Mouse (Mus musculus): Measurements from ENCODE around the gene Tm9sf4. TPM values are rescaled to one million over a fixed set of nuclear protein-coding genes. Genes with fewer than 3 reads are reported as not detected.

The Tm9sf4 gene
- polyA plus RNA-seq, 1 experiment from 2014 or later, result 65.4 TPM

- Histone ChIP-seq H3K4me2 (peak overlapping the region; percentile 90), H3K9me3 (ENCODE audit: control insufficient read depth, low read length) (no peaks in the 10 kb centered on the region), H3K4me1 (replicated peaks; ENCODE audit: control insufficient read depth, insufficient read depth, low read length) (peaks cover 33% of the 10 kb centered on the region), H3K9ac (ENCODE audit: low read depth, low read length) (peak overlapping the region; percentile 97), H3K4me3 (ENCODE audit: low read depth, low read length) (peak overlapping the region; percentile 90), H3K36me3 (ENCODE audit: control insufficient read depth, insufficient read depth, low read length) (peaks cover 12% of the 10 kb centered on the region), H3K27me3 (replicated peaks; ENCODE audit: control insufficient read depth, insufficient read depth, low read length) (no peaks in the 10 kb centered on the region), H3K27ac (ENCODE audit: low read depth, low read length) (peak overlapping the region; percentile 99)
- ATAC-seq (replicated peaks; ENCODE audit: low FRiP score) (peak; percentile 82), DNase-seq (ENCODE audit: low spot score) (peak; percentile 83)
- WGBS, result under 1% methylated on average over 29 of the region's 33 CpGs
Observed at GRCm38 (mm10) chr2:153240701-153241235, 79.7 kb downstream of the Tm9sf4 start.

GRCm38 (mm10) chr2:153241250-153242014 lies 80.3 kb downstream of the Tm9sf4 start, which contains the start of the genes Plagl2 and Pofut1:
Plagl2 (minus strand) TSS chr2:153241426.
Pofut1 (plus strand) TSS chr2:153241533.
- Histone ChIP-seq H3K9ac (ENCODE audit: low read depth, low read length) (peak within 1 kb of the TSS; percentile 97), H3K4me2 (peak within 1 kb of the TSS; percentile 90), H3K4me1 (replicated peaks; ENCODE audit: control insufficient read depth, insufficient read depth, low read length) (peaks cover 33% of the 10 kb centered on the region), H3K27ac (ENCODE audit: low read depth, low read length) (peak within 1 kb of the TSS; percentile 99), H3K36me3 (ENCODE audit: control insufficient read depth, insufficient read depth, low read length) (peaks cover 12% of the 10 kb centered on the region), H3K4me3 (ENCODE audit: low read depth, low read length) (peak within 1 kb of the TSS; percentile 90), H3K9me3 (ENCODE audit: control insufficient read depth, low read length) (no peaks in the 10 kb centered on the region), H3K27me3 (replicated peaks; ENCODE audit: control insufficient read depth, insufficient read depth, low read length) (no peaks in the 10 kb centered on the region)
- ATAC-seq (replicated peaks; ENCODE audit: low FRiP score) (peak; percentile 94), DNase-seq (ENCODE audit: low spot score) (peak; percentile 89)
- under 1% methylated on average over 61 of the region's 72 CpGs for WGBS

- Histone ChIP-seq H3K9ac (ENCODE audit: low read depth, low read length) (peak overlapping the region; percentile 97), H3K4me3 (ENCODE audit: low read depth, low read length) (peak overlapping the region; percentile 90), H3K27ac (ENCODE audit: low read depth, low read length) (no peak overlapping the region), H3K27me3 (replicated peaks; ENCODE audit: control insufficient read depth, insufficient read depth, low read length) (no peaks in the 10 kb centered on the region), H3K4me1 (replicated peaks; ENCODE audit: control insufficient read depth, insufficient read depth, low read length) (peaks cover 33% of the 10 kb centered on the region), H3K4me2 (peak overlapping the region; percentile 90), H3K36me3 (ENCODE audit: control insufficient read depth, insufficient read depth, low read length) (peaks cover 12% of the 10 kb centered on the region), H3K9me3 (ENCODE audit: control insufficient read depth, low read length) (no peaks in the 10 kb centered on the region)
- DNase-seq (ENCODE audit: low spot score) (no peak), ATAC-seq (replicated peaks; ENCODE audit: low FRiP score) (no peak)
- 61% methylated on average over 6 of the region's 6 CpGs for WGBS
Observed at GRCm38 (mm10) chr2:153242156-153242555, 81.1 kb downstream of the Tm9sf4 start.

GRCm38 (mm10) chr2:153249751-153250150 lies 88.6 kb downstream of the Tm9sf4 start:
- Histone ChIP-seq H3K9ac (ENCODE audit: low read depth, low read length) (no peak overlapping the region), H3K4me2 (no peak overlapping the region), H3K27me3 (replicated peaks; ENCODE audit: control insufficient read depth, insufficient read depth, low read length) (no peaks in the 10 kb centered on the region), H3K27ac (ENCODE audit: low read depth, low read length) (no peak overlapping the region), H3K4me3 (ENCODE audit: low read depth, low read length) (no peak overlapping the region), H3K9me3 (ENCODE audit: control insufficient read depth, low read length) (no peaks in the 10 kb centered on the region), H3K36me3 (ENCODE audit: control insufficient read depth, insufficient read depth, low read length) (peaks cover 25% of the 10 kb centered on the region; the same call in 1 of the 2 replicates), H3K4me1 (replicated peaks; ENCODE audit: control insufficient read depth, insufficient read depth, low read length) (no peaks in the 10 kb centered on the region)
- ATAC-seq (replicated peaks; ENCODE audit: low FRiP score) (no peak), DNase-seq (ENCODE audit: low spot score) (no peak)
- WGBS, result 81% methylated on average over 5 of the region's 5 CpGs

GRCm38 (mm10) chr2:153256604-153257003 lies 95.5 kb downstream of the Tm9sf4 start:
- no peak for ATAC-seq (replicated peaks; ENCODE audit: low FRiP score)
- Histone ChIP-seq H3K9ac (ENCODE audit: low read depth, low read length) (no peak overlapping the region), H3K36me3 (ENCODE audit: control insufficient read depth, insufficient read depth, low read length) (peaks cover 12% of the 10 kb centered on the region), H3K4me3 (ENCODE audit: low read depth, low read length) (no peak overlapping the region), H3K4me2 (no peak overlapping the region), H3K27ac (ENCODE audit: low read depth, low read length) (no peak overlapping the region), H3K9me3 (ENCODE audit: control insufficient read depth, low read length) (no peaks in the 10 kb centered on the region), H3K4me1 (replicated peaks; ENCODE audit: control insufficient read depth, insufficient read depth, low read length) (peaks cover 25% of the 10 kb centered on the region), H3K27me3 (replicated peaks; ENCODE audit: control insufficient read depth, insufficient read depth, low read length) (no peaks in the 10 kb centered on the region)
- no peak for DNase-seq (ENCODE audit: low spot score)
- 88% methylated on average over 2 of the region's 2 CpGs for WGBS

GRCm38 (mm10) chr2:153259030-153259863 lies 98.1 kb downstream of the Tm9sf4 start:
- peaks cover 25% of the 10 kb centered on the region for H3K4me1 ChIP-seq (replicated peaks; ENCODE audit: control insufficient read depth, insufficient read depth, low read length)
- no peak for ATAC-seq (replicated peaks; ENCODE audit: low FRiP score)
- no peak for DNase-seq (ENCODE audit: low spot score)
- H3K4me3 ChIP-seq (ENCODE audit: low read depth, low read length), result no peak overlapping the region
- no peaks in the 10 kb centered on the region for H3K27me3 ChIP-seq (replicated peaks; ENCODE audit: control insufficient read depth, insufficient read depth, low read length)
- peaks cover 19% of the 10 kb centered on the region for H3K36me3 ChIP-seq (ENCODE audit: control insufficient read depth, insufficient read depth, low read length)
- H3K27ac ChIP-seq (ENCODE audit: low read depth, low read length), result peak overlapping the region; percentile 88
- H3K4me2 ChIP-seq, result peak overlapping the region; percentile 53
- H3K9me3 ChIP-seq (ENCODE audit: control insufficient read depth, low read length), result no peaks in the 10 kb centered on the region
- WGBS, result 49% methylated on average over 12 of the region's 12 CpGs
- peak overlapping the region; percentile 30; the same call in 1 of the 2 replicates for H3K9ac ChIP-seq (ENCODE audit: low read depth, low read length)

Other genes with a start within 250 kb of the Tm9sf4 start
- gene Mylk2, start 250.0 kb upstream of the Tm9sf4 start, polyA plus RNA-seq (2014; fragmentation: Nextera tagmentation; extraction: Ambion mirVana), result not detected in 2 replicates
- 0.21 and 0.36 TPM in 2 replicates for gene Foxs1, start 228.1 kb upstream of the Tm9sf4 start, polyA plus RNA-seq (2014; fragmentation: Nextera tagmentation; extraction: Ambion mirVana)
- not detected in 2 replicates for gene Dusp15, start 209.6 kb upstream of the Tm9sf4 start, polyA plus RNA-seq (2014; fragmentation: Nextera tagmentation; extraction: Ambion mirVana)
- 0.35 and 0.62 TPM in 2 replicates for gene Ttll9, start 198.8 kb upstream of the Tm9sf4 start, polyA plus RNA-seq (2014; fragmentation: Nextera tagmentation; extraction: Ambion mirVana)
- gene Pdrg1, start 145.9 kb upstream of the Tm9sf4 start, polyA plus RNA-seq (2014; fragmentation: Nextera tagmentation; extraction: Ambion mirVana), result 65.0 and 69.5 TPM in 2 replicates
- not detected in 2 replicates for gene Xkr7, start 129.5 kb upstream of the Tm9sf4 start, polyA plus RNA-seq (2014; fragmentation: Nextera tagmentation; extraction: Ambion mirVana)
- gene Ccm2l, start 95.3 kb upstream of the Tm9sf4 start, polyA plus RNA-seq (2014; fragmentation: Nextera tagmentation; extraction: Ambion mirVana), result 1.5 and 2.0 TPM in 2 replicates
- gene Hck, start 52.8 kb upstream of the Tm9sf4 start, polyA plus RNA-seq (2014; fragmentation: Nextera tagmentation; extraction: Ambion mirVana), result 5.1 and 5.2 TPM in 2 replicates
- 6.5 and 6.8 TPM in 2 replicates for gene Tspyl3, start 64.1 kb downstream of the Tm9sf4 start, polyA plus RNA-seq (2014; fragmentation: Nextera tagmentation; extraction: Ambion mirVana)
- gene Plagl2, start 80.1 kb downstream of the Tm9sf4 start, polyA plus RNA-seq (2014; fragmentation: Nextera tagmentation; extraction: Ambion mirVana), result 45.2 and 45.9 TPM in 2 replicates
- gene Pofut1, start 80.2 kb downstream of the Tm9sf4 start, polyA plus RNA-seq (2014; fragmentation: Nextera tagmentation; extraction: Ambion mirVana), result 6.3 and 8.0 TPM in 2 replicates
- 3.2 and 3.5 TPM in 2 replicates for gene Kif3b, start 130.1 kb downstream of the Tm9sf4 start, polyA plus RNA-seq (2014; fragmentation: Nextera tagmentation; extraction: Ambion mirVana)
- 13.6 and 15.1 TPM in 2 replicates for gene Asxl1, start 184.5 kb downstream of the Tm9sf4 start, polyA plus RNA-seq (2014; fragmentation: Nextera tagmentation; extraction: Ambion mirVana)